Mouse (Mus musculus) left cerebral cortex, postnatal 4 days (tissue): ENCODE measurements around the gene Sh3gl2. TPM values are rescaled to one million over a fixed set of nuclear protein-coding genes. Genes with fewer than 3 reads are reported as not detected.

ENCODE experiments used
- DNase-seq: peaks from one replicate; pipeline ENCODE4 v3.0.0-alpha.2; 2022
- intact Hi-C: fragments of 180-260 bp; cut with DNase I; formaldehyde crosslinking; loops from one replicate; pipeline ENCODE4 v1.15.1; 2025
- total RNA-seq, 2 experiments: library from RNA; stranded (reverse); gene quantifications; 2 replicates each; pipeline ENCODE4 v1.2.3; 2021

Sh3gl2 gene
- total RNA-seq, 2 experiments from 2014 or later = 148 to 155 TPM

- intact Hi-C loops = no loop called here
- no peak for DNase-seq
Measured at GRCm38 (mm10) chr4:85227664-85228588, 23.0 kb downstream of the Sh3gl2 start.

GRCm38 (mm10) chr4:85228589-85228948 is 23.6 kb downstream of the Sh3gl2 start:
- intact Hi-C loops = no loop called here

GRCm38 (mm10) chr4:85232386-85233381 is 27.8 kb downstream of the Sh3gl2 start:
- intact Hi-C loops = no loop called here
- DNase-seq = no peak

More at GRCm38 (mm10) chr4:85228589-85228948, 23.6 kb downstream of the Sh3gl2 start:
- no peak for DNase-seq

GRCm38 (mm10) chr4:85241675-85242074 is 36.7 kb downstream of the Sh3gl2 start:
- intact Hi-C loops = no loop called here

GRCm38 (mm10) chr4:85242562-85242961 is 37.6 kb downstream of the Sh3gl2 start:
- intact Hi-C loops = no loop called here
- DNase-seq = no peak

More at GRCm38 (mm10) chr4:85241675-85242074, 36.7 kb downstream of the Sh3gl2 start:
- DNase-seq = no peak

GRCm38 (mm10) chr4:85248673-85249072 is 43.7 kb downstream of the Sh3gl2 start:
- no peak for DNase-seq
- intact Hi-C loops = no loop called here

- peak; percentile 88 for DNase-seq
- intact Hi-C loops = no loop called here
Measured at GRCm38 (mm10) chr4:85250271-85250670, 45.3 kb downstream of the Sh3gl2 start.

GRCm38 (mm10) chr4:85250786-85251185 is 45.9 kb downstream of the Sh3gl2 start:
- DNase-seq = peak; percentile 53

GRCm38 (mm10) chr4:85255771-85256389 is 51.0 kb downstream of the Sh3gl2 start:
- intact Hi-C loops = no loop called here
- DNase-seq = no peak

More at GRCm38 (mm10) chr4:85250786-85251185, 45.9 kb downstream of the Sh3gl2 start:
- intact Hi-C loops = no loop called here

- intact Hi-C loops = no loop called here
- DNase-seq = peak; percentile 86
Measured at GRCm38 (mm10) chr4:85256461-85257202, 51.7 kb downstream of the Sh3gl2 start.

- intact Hi-C loops = no loop called here
- DNase-seq = peak; percentile 45
Measured at GRCm38 (mm10) chr4:85257771-85258341, 52.9 kb downstream of the Sh3gl2 start.

GRCm38 (mm10) chr4:85260687-85261658 is 56.0 kb downstream of the Sh3gl2 start:
- intact Hi-C loops = no loop called here
- DNase-seq = peak; percentile 90

GRCm38 (mm10) chr4:85262146-85262545 is 57.2 kb downstream of the Sh3gl2 start:
- intact Hi-C loops = no loop called here
- DNase-seq = peak; percentile 59

GRCm38 (mm10) chr4:85262606-85263005 is 57.7 kb downstream of the Sh3gl2 start:
- intact Hi-C loops = no loop called here
- no peak for DNase-seq

- no peak for DNase-seq
Measured at GRCm38 (mm10) chr4:85267456-85267855, 62.5 kb downstream of the Sh3gl2 start.

GRCm38 (mm10) chr4:85272877-85273276 is 68.0 kb downstream of the Sh3gl2 start:
- DNase-seq = no peak
- intact Hi-C loops = no loop called here

More at GRCm38 (mm10) chr4:85267456-85267855, 62.5 kb downstream of the Sh3gl2 start:
- intact Hi-C loops = no loop called here

- intact Hi-C loops = no loop called here
- DNase-seq = peak; percentile 32
Measured at GRCm38 (mm10) chr4:85273452-85273851, 68.5 kb downstream of the Sh3gl2 start.

- DNase-seq = no peak
- intact Hi-C loops = no loop called here
Measured at GRCm38 (mm10) chr4:85283151-85283550, 78.2 kb downstream of the Sh3gl2 start.
